Mouse (Mus musculus): ENCODE results near the gene Carf.

DNA sequence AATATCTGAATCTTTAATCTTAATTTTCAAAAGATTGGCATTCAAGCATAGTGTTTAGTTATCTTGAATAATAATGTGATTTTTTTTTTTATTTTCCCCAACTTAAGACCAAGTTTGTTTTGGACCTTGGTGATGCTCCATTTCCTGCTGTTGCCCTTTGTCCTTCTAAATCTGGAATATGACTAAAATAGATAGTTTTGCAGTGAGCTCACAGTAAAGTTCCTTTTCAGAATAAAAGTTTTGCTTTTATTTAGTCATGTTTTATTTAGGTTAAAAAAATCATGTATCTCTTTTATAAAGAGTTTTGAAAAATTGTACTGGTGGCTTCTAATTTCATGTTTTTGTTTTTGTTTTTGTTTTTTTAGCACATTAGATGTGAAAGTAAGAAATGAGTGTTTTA lies 90.4 kb downstream of the Carf start:
- TF ChIP-seq CTCF (IDR thresholded peaks at IDR 0.05; ENCODE audit: control insufficient read depth, insufficient read depth, insufficient replicate concordance, low read depth, low read length) = no peak
- TF ChIP-seq POLR2A (IDR thresholded peaks at IDR 0.05; ENCODE audit: control insufficient read depth, low read depth, low read length) = no peak
